13 mouse cellular contexts compared by ENCODE assay signal in genomic region chr2:145613705-145614104, GRCm38 (mm10).
A peak's percentile ranks its signal among the peaks of the same experiment; 100 is the strongest.
DNase-seq lines count a peak whose midpoint lies in the region; ATAC-seq and TF ChIP-seq lines count a peak whose summit lies in the region.
"Had no signal": no experiment of that assay in that cellular context is flagged by ENCODE, and none has a peak within 500 bp of the region (broad histone marks: within the 10 kb centered on the region; RNA-seq: fewer than 3 reads in every experiment).

No protein-coding gene starts in this region.

- H3K4me2 ChIP-seq in hindbrain, embryonic 12.5 days (replicated peaks): no peak overlapping the region
- H3K4me2 ChIP-seq in hindbrain, embryonic 16.5 days (ENCODE audit: low read length): no peak overlapping the region
- H3K4me2 ChIP-seq in hindbrain, postnatal 0 days (ENCODE audit: low read depth, low read length): no peak overlapping the region
- H3K4me2 ChIP-seq in midbrain, embryonic 13.5 days (replicated peaks): no peak overlapping the region
- H3K4me2 ChIP-seq: forebrain, embryonic 15.5 days; limb, embryonic 15.5 days had no signal

- H3K9ac ChIP-seq in hindbrain, embryonic 12.5 days: no peak overlapping the region
- no peak overlapping the region for H3K9ac ChIP-seq in hindbrain, embryonic 16.5 days (ENCODE audit: low read depth, low read length)
- no peak overlapping the region for H3K9ac ChIP-seq in hindbrain, postnatal 0 days (replicated peaks; ENCODE audit: low read length)
- H3K9ac ChIP-seq in midbrain, embryonic 13.5 days (replicated peaks): no peak overlapping the region
- H3K9ac ChIP-seq: forebrain, embryonic 15.5 days; limb, embryonic 15.5 days had no signal

- H3K36me3 ChIP-seq in hindbrain, embryonic 12.5 days: no peaks in the 10 kb centered on the region
- no peaks in the 10 kb centered on the region for H3K36me3 ChIP-seq in hindbrain, embryonic 16.5 days (ENCODE audit: control insufficient read depth, insufficient read depth, low read length)
- H3K36me3 ChIP-seq in hindbrain, postnatal 0 days (ENCODE audit: insufficient read depth, low read length): peaks cover 4% of the 10 kb centered on the region; the same call in 1 of the 2 replicates
- no peaks in the 10 kb centered on the region for H3K36me3 ChIP-seq in midbrain, embryonic 13.5 days
- H3K36me3 ChIP-seq: forebrain, embryonic 15.5 days; limb, embryonic 15.5 days had no signal

- ATAC-seq in hindbrain, embryonic 12.5 days (ENCODE audit: low FRiP score): peak; percentile 63
- ATAC-seq in hindbrain, embryonic 16.5 days: no peak; the same call in 1 of the 2 replicates
- peak; percentile 34; the same call in 1 of the 2 replicates for ATAC-seq in hindbrain, postnatal 0 days
- ATAC-seq in midbrain, embryonic 13.5 days: peak; percentile 59
- ATAC-seq: CD4-positive, CD25-positive, alpha-beta regulatory T cell, adult 4 months; forebrain, embryonic 15.5 days; intestine, embryonic 16.5 days had no signal

- H3K4me1 ChIP-seq in hindbrain, embryonic 12.5 days: no peaks in the 10 kb centered on the region
- no peaks in the 10 kb centered on the region for H3K4me1 ChIP-seq in hindbrain, embryonic 16.5 days (ENCODE audit: control insufficient read depth, insufficient read depth, low read depth, low read length)
- H3K4me1 ChIP-seq in hindbrain, postnatal 0 days (ENCODE audit: insufficient read depth, low read length): no peaks in the 10 kb centered on the region
- peaks cover 6% of the 10 kb centered on the region; the same call in 1 of the 2 replicates for H3K4me1 ChIP-seq in midbrain, embryonic 13.5 days (replicated peaks)
- H3K4me1 ChIP-seq: forebrain, embryonic 15.5 days had no signal

- no peak overlapping the region for H3K4me3 ChIP-seq in hindbrain, embryonic 12.5 days
- H3K4me3 ChIP-seq in hindbrain, embryonic 16.5 days (ENCODE audit: low read length): no peak overlapping the region
- no peak overlapping the region for H3K4me3 ChIP-seq in hindbrain, postnatal 0 days (ENCODE audit: low read length)
- no peak overlapping the region for H3K4me3 ChIP-seq in midbrain, embryonic 13.5 days (replicated peaks)
- H3K4me3 ChIP-seq: forebrain, embryonic 15.5 days; limb, embryonic 15.5 days had no signal

- 76% methylated on average over 8 of the region's 8 CpGs for WGBS in hindbrain, embryonic 12.5 days
- WGBS in hindbrain, embryonic 16.5 days: 71% methylated on average over 8 of the region's 8 CpGs
- 63% methylated on average over 8 of the region's 8 CpGs for WGBS in hindbrain, postnatal 0 days
- 71% methylated on average over 8 of the region's 8 CpGs for WGBS in midbrain, embryonic 13.5 days

- H3K27me3 ChIP-seq in hindbrain, embryonic 12.5 days: no peaks in the 10 kb centered on the region
- no peaks in the 10 kb centered on the region for H3K27me3 ChIP-seq in hindbrain, embryonic 16.5 days (replicated peaks; ENCODE audit: control insufficient read depth, insufficient read depth, low read length)
- no peaks in the 10 kb centered on the region for H3K27me3 ChIP-seq in hindbrain, postnatal 0 days (ENCODE audit: insufficient read depth, low read length)
- H3K27me3 ChIP-seq in midbrain, embryonic 13.5 days: no peaks in the 10 kb centered on the region
- H3K27me3 ChIP-seq: forebrain, embryonic 15.5 days; limb, embryonic 15.5 days had no signal

- peak; percentile 53 for DNase-seq in brain, adult 2 months (ENCODE audit: low read depth, low spot score)
- DNase-seq in hindbrain, postnatal 0 days (ENCODE audit: low spot score): no peak
- no peak for DNase-seq in B cell, adult 2 months
- no peak for DNase-seq in testis, postnatal 10 days (ENCODE audit: low spot score)
- DNase-seq: gastrocnemius, postnatal 36 days; thymus, postnatal 36 days had no signal

- TF ChIP-seq CTCF in hindbrain, postnatal 0 days (IDR thresholded peaks at IDR 0.05; ENCODE audit: low read depth): no peak

- no peak overlapping the region for H3K27ac ChIP-seq in hindbrain, embryonic 12.5 days
- H3K27ac ChIP-seq in hindbrain, embryonic 16.5 days (ENCODE audit: low read depth, low read length): no peak overlapping the region
- H3K27ac ChIP-seq in hindbrain, postnatal 0 days: no peak overlapping the region
- no peak overlapping the region for H3K27ac ChIP-seq in midbrain, embryonic 13.5 days
- H3K27ac ChIP-seq: forebrain, embryonic 15.5 days; limb, embryonic 15.5 days had no signal

- H3K9me3 ChIP-seq in hindbrain, embryonic 12.5 days (replicated peaks): no peaks in the 10 kb centered on the region
- no peaks in the 10 kb centered on the region for H3K9me3 ChIP-seq in hindbrain, embryonic 16.5 days (ENCODE audit: control insufficient read depth, low read length)
- no peaks in the 10 kb centered on the region for H3K9me3 ChIP-seq in hindbrain, postnatal 0 days (ENCODE audit: low read length)
- no peaks in the 10 kb centered on the region for H3K9me3 ChIP-seq in midbrain, embryonic 13.5 days
- H3K9me3 ChIP-seq: forebrain, embryonic 15.5 days; limb, embryonic 15.5 days had no signal
